Mouse (Mus musculus) small intestine, adult 2 months (tissue): ENCODE measurements around the gene Hmgcr. TPM values are rescaled to one million over a fixed set of nuclear protein-coding genes. Genes with fewer than 3 reads are reported as not detected.
"Not testable (repeated sequence)": the region's sequence is repeated elsewhere in the genome, so short reads cannot be mapped to it uniquely, and the experiment has no call there.

Experiments used
- H3K27ac ChIP-seq: fragments of 200-500 bp; 2 replicates; pipeline ENCODE4 v1.5.1; 2012; ENCODE audit warnings: low read depth, low read length, control low read depth, inconsistent platforms; ENCODE audit not compliant: insufficient read depth
- H3K27me3 ChIP-seq: fragments of 200-500 bp; 2 replicates; pipeline ENCODE4 v1.6.1; 2012; ENCODE audit warnings: mild to moderate bottlenecking, moderate library complexity, low read length, inconsistent platforms; ENCODE audit not compliant: control insufficient read depth, insufficient read depth
- H3K36me3 ChIP-seq: fragments of 200-500 bp; 2 replicates; pipeline ENCODE4 v1.6.1; 2012; ENCODE audit warnings: mild to moderate bottlenecking, low read length, control low read depth, inconsistent platforms; ENCODE audit not compliant: control insufficient read depth, insufficient read depth
- H3K4me1 ChIP-seq: fragments of 200-500 bp; 2 replicates; pipeline ENCODE4 v1.6.1; 2012; ENCODE audit warnings: low read length, inconsistent platforms, mixed read lengths; ENCODE audit not compliant: control insufficient read depth, insufficient read depth, insufficient read length
- H3K4me3 ChIP-seq: fragments of 200-500 bp; 2 replicates; pipeline ENCODE4 v1.5.1; 2012; ENCODE audit warnings: low read depth, mild to moderate bottlenecking, control low read depth, inconsistent platforms, low read length, moderate library complexity
- CTCF ChIP-seq: fragments of 200-500 bp; IDR thresholded peaks from 2 replicates; pipeline ENCODE4 v1.5.1; 2012; ENCODE audit warnings: low read depth, mild to moderate bottlenecking, control low read depth, inconsistent platforms, low read length, moderate library complexity, mixed read lengths; ENCODE audit not compliant: insufficient replicate concordance, insufficient read length; ENCODE audit errors: extremely low read depth
- POLR2A ChIP-seq: fragments of 200-500 bp; IDR thresholded peaks from 2 replicates; pipeline ENCODE4 v1.6.1; 2012; ENCODE audit warnings: low read depth, mild to moderate bottlenecking, control low read depth, inconsistent platforms, low read length, moderate library complexity
- WGBS: fragments of 180-500 bp; shearing (Covaris S2); methylation state at CpG from one replicate; pipeline ENCODE4 v1.1.7; 2018; 5-methylcytosine and 5-hydroxymethylcytosine counted together
- polyA plus RNA-seq: library from polyadenylated mRNA; depleted of rRNA; stranded (reverse); fragments of >200 nt; gene quantifications from 2 replicates; pipeline ENCODE4 v1.2.3, GENCODE M21; 2012

Hmgcr gene
- polyA plus RNA-seq, 1 experiment: 21.6 TPM

GRCm38 (mm10) chr13:96670019-96670405 is 724 bp downstream of the Hmgcr start:
- Histone ChIP-seq H3K27ac (peak overlapping the region; percentile 86), H3K4me1 (peaks cover 5% of the 10 kb centered on the region; the same call in 1 of the 2 replicates), H3K27me3 (no peaks in the 10 kb centered on the region), H3K36me3 (peaks cover 14% of the 10 kb centered on the region), H3K4me3 (peak overlapping the region; percentile 88)
- TF ChIP-seq POLR2A (no peak), CTCF (no peak)
- 1% methylated on average over 13 of the region's 13 CpGs for WGBS

- H3K4me1 ChIP-seq: peaks cover 13% of the 10 kb centered on the region
- WGBS: 69% methylated on average over 7 of the region's 7 CpGs
- H3K27me3 ChIP-seq: no peaks in the 10 kb centered on the region
- peaks cover 53% of the 10 kb centered on the region for H3K36me3 ChIP-seq
- TF ChIP-seq POLR2A: no peak
- TF ChIP-seq CTCF: no peak
- H3K27ac ChIP-seq: peak overlapping the region; percentile 55; the same call in 1 of the 2 replicates
- H3K4me3 ChIP-seq: no peak overlapping the region
Measured at GRCm38 (mm10) chr13:96664419-96664974, 6.2 kb downstream of the Hmgcr start.

GRCm38 (mm10) chr13:96663120-96663519 is 7.6 kb downstream of the Hmgcr start:
- not testable (repeated sequence) for H3K4me3 ChIP-seq, H3K27me3 ChIP-seq
- peaks cover 66% of the 10 kb centered on the region for H3K36me3 ChIP-seq
- peak overlapping the region; percentile 60; the same call in 1 of the 2 replicates for H3K27ac ChIP-seq
- 61% methylated on average over 4 of the region's 4 CpGs for WGBS
- H3K4me1 ChIP-seq: peaks cover 11% of the 10 kb centered on the region

GRCm38 (mm10) chr13:96660095-96660860 is 10.5 kb downstream of the Hmgcr start:
- no peak overlapping the region for H3K27ac ChIP-seq
- TF ChIP-seq POLR2A: no peak
- no peak for TF ChIP-seq CTCF
- H3K36me3 ChIP-seq: peaks cover 77% of the 10 kb centered on the region
- H3K4me3 ChIP-seq: no peak overlapping the region
- no peaks in the 10 kb centered on the region for H3K27me3 ChIP-seq
- 74% methylated on average over 10 of the region's 10 CpGs for WGBS
- peaks cover 12% of the 10 kb centered on the region for H3K4me1 ChIP-seq

- no peak overlapping the region for H3K4me3 ChIP-seq
- no peaks in the 10 kb centered on the region for H3K27me3 ChIP-seq
- WGBS: 90% methylated on average over 7 of the region's 7 CpGs
- TF ChIP-seq CTCF (no peak), POLR2A (no peak)
- peaks cover 10% of the 10 kb centered on the region for H3K4me1 ChIP-seq
- H3K36me3 ChIP-seq: peaks cover 77% of the 10 kb centered on the region
- H3K27ac ChIP-seq: no peak overlapping the region
Measured at GRCm38 (mm10) chr13:96658936-96659335, 11.8 kb downstream of the Hmgcr start.

- 70% methylated on average over 1 of the region's 1 CpGs for WGBS
- TF ChIP-seq POLR2A (no peak), CTCF (no peak)
- Histone ChIP-seq H3K4me1 (peaks cover 2% of the 10 kb centered on the region), H3K4me3 (no peak overlapping the region), H3K36me3 (peaks cover 81% of the 10 kb centered on the region), H3K27me3 (no peaks in the 10 kb centered on the region), H3K27ac (peak overlapping the region; percentile 27; the same call in 1 of the 2 replicates)
Measured at GRCm38 (mm10) chr13:96656673-96657072, 14.1 kb downstream of the Hmgcr start.

- Histone ChIP-seq H3K36me3 (peaks cover 82% of the 10 kb centered on the region), H3K27ac (no peak overlapping the region), H3K4me1 (peaks cover 1% of the 10 kb centered on the region), H3K27me3 (no peaks in the 10 kb centered on the region), H3K4me3 (no peak overlapping the region)
- no peak for TF ChIP-seq POLR2A
- no peak for TF ChIP-seq CTCF
- 85% methylated on average over 9 of the region's 9 CpGs for WGBS
Measured at GRCm38 (mm10) chr13:96653041-96653440, 17.7 kb downstream of the Hmgcr start.
